Mouse (Mus musculus): ENCODE data around the gene Esp23. TPM values are rescaled to one million over a fixed set of nuclear protein-coding genes. Genes with fewer than 3 reads are reported as not detected.
"Not testable (repeated sequence)": the region's sequence is repeated elsewhere in the genome, so short reads cannot be mapped to it uniquely, and the experiment has no call there.

Gene Esp23
- not detected for total RNA-seq (2021)
- long read RNA-seq, experiment 1 = 0 reads
- long read RNA-seq, experiment 2 = 0 reads

GRCm38 (mm10) chr17:39076937-39077336 is at the start of gene Esp23:
TSS of gene Esp23 (minus strand) at chr17:39077037.
- DNase-seq = no peak

DNA sequence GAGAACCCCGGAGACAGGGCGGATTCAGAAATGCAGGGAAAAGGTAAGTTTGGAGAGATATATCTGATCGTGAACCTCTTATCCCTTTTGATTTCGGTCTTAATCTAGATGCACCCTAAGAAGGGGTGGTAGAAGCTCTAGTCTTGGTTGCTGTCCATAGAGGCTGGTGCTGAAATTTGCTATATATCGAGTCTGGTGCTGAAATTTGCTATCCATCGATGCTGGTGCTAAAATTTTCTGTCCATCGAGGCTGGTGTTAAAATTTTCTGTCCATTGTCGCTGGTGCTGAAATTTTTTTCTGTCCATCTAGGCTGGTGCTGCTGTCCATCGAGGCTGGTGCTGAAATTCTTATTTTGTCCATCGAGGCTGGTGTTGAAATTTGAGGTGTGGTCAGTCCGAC is 30.3 kb upstream of the Esp23 start:
- DNase-seq = not testable (repeated sequence)

DNA sequence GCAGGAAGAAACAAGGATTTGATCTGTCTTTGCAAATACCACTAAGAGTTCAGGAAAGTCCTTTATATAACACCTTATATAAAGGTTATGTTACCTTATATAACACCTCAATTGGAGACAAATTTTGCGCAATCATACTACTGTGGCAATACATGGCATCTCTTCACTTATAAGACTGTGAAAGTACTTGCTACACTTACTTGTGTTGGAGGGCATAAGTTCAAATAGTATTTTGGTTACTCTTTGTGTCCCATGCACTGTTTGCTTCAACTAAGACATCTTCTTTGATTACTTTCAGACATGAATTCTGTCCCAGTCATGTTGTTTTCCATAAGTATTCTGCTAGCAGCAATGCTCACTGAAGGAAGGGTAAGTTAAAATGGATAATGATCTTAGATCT is 18.2 kb upstream of the Esp23 start, which contains the start of gene Esp22:
Gene Esp22 (plus strand): TSS at position 301 of the 400 bp plus-strand sequence.
- no peak for DNase-seq

DNA sequence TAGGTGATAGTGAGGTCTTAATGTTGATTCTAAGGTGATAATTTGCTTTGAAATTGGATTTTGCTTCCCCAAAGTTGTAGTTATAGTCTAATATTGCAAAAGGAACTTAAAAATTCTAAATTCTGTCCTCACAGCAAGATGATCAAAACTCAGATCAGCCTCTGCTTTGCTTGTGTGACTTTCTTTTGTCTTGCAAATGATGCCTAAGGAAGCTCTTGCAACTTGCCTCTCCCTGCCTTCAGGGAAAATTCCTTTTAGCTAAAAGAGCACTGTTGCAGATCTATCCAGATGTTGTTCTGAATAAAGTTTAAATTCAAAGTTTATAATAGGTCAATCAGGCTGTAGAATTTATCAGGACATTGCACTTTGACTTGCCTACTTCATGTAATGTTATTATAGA is 13.2 kb downstream of the Esp23 start:
- DNase-seq = no peak

DNA sequence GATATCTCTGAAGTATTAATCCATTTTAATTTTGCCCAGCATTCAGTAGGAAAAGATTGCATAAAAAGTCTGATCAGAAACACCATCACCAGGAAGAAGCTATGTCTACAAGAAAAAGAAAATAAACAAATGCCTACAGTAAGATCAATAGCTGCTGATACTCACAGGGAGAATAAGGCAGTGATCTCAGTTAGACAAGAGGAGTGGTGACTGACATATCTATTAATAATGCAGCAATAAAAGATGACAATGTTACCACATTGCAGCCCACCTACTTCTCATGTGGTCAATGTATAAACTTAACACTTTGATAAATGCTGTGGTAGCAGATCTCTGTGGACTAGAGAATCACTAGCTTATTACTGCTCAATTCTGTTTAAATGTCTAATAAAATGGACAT is 33.6 kb downstream of the Esp23 start, which contains the start of gene Gm21903:
Gene Gm21903 (minus strand): TSS at position 101 of the 400 bp plus-strand sequence.
- DNase-seq = no peak

DNA sequence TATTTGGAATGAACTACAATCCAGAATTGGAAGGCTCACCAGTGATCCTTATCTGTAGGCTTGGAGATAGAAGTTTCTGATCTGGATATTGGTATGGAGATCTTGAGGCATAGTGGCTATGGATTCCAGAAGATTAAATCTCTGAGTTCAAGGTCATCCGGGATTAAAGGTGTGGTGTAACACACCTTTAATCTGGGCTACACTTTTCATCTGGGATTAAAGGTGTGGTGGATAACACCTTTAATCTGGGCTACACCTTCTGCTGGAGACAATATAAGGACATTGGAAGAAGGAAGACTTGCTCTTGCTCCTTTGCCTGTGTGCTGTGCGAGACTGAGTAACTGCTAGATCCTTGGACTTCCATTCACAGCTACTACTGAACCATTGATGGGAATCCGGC is 40.4 kb downstream of the Esp23 start, which contains the start of gene Esp24:
Gene Esp24 (plus strand): TSS at position 301 of the 400 bp plus-strand sequence.
- DNase-seq = not testable (repeated sequence)

Other genes with a start within 250 kb of the Esp23 start
- not detected for gene Esp24, start 40.3 kb downstream of the Esp23 start, total RNA-seq (2021)
- gene Gm21903, start 33.7 kb downstream of the Esp23 start, total RNA-seq (2021) = not detected
- not detected for gene Esp22, start 18.3 kb upstream of the Esp23 start, total RNA-seq (2021)

Measured in gastrocnemius, postnatal 10 days (tissue).